In genomic region chr16:30925496-30925895, GRCm38 (mm10) we compare ENCODE assay signal across 20 mouse cellular contexts.
"Had no signal": no experiment of that assay in that cellular context is flagged by ENCODE, and none has a peak within 500 bp of the region (broad histone marks: within the 10 kb centered on the region; RNA-seq: fewer than 3 reads in every experiment).

No protein-coding gene starts in this region.

- ATAC-seq: liver, embryonic 12.5 days had no signal

- H3K4me3 ChIP-seq: kidney, embryonic 15.5 days; layer of hippocampus, adult 2 months; limb, embryonic 10.5 days; limb, embryonic 13.5 days; liver, embryonic 12.5 days; liver, embryonic 15.5 days had no signal

- H3K9ac ChIP-seq: kidney, embryonic 15.5 days; limb, embryonic 13.5 days; liver, embryonic 12.5 days; liver, embryonic 15.5 days had no signal

- H3K27ac ChIP-seq: kidney, embryonic 15.5 days; layer of hippocampus, adult 2 months; limb, embryonic 10.5 days; limb, embryonic 13.5 days; liver, embryonic 12.5 days; liver, embryonic 15.5 days; macrophage; stomach, postnatal 0 days had no signal

- H3K4me2 ChIP-seq: kidney, embryonic 15.5 days; limb, embryonic 13.5 days; liver, embryonic 12.5 days; liver, embryonic 15.5 days; midbrain, embryonic 11.5 days had no signal

- H3K27me3 ChIP-seq: kidney, embryonic 15.5 days; liver, embryonic 12.5 days; liver, embryonic 15.5 days had no signal

- DNase-seq: kidney, adult 11 months; kidney, adult 8-10 months; kidney, postnatal 25 days; layer of hippocampus, adult 9-11 months; liver; lung, adult 18-20 months; midbrain, embryonic 14.5 days; right cerebral cortex, postnatal 4 days; thymus, adult 2 months; thymus, postnatal 14 days; thymus, postnatal 4 days had no signal

- H3K36me3 ChIP-seq: kidney, embryonic 15.5 days; limb, embryonic 10.5 days; limb, embryonic 13.5 days; liver, embryonic 12.5 days; liver, embryonic 15.5 days had no signal

- H3K9me3 ChIP-seq: kidney, embryonic 15.5 days; liver, embryonic 12.5 days; liver, embryonic 15.5 days had no signal

- H3K4me1 ChIP-seq: limb, embryonic 13.5 days; liver, embryonic 15.5 days had no signal
